16 mouse cellular contexts compared by ENCODE assay signal in the genomic region with DNA sequence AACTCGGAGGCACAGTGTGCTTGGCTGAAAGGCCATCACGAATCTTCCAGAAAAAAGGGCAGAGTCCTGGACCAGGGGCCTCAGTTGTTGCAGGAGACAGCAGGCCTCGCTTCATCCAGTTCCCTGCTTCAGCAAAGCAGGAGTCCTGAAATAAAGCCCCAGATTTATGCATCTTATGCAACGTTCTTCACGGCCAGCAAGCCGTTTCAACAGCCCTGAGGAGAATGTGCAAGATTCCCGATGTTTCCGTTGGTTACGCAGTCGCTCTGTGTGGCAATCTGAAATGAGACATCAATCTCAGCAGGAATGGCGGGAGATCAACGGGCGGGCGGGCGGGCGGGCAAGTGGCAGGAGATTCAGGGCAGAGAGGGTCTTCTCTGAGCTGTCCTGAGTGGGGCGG. TPM values are rescaled to one million over a fixed set of nuclear protein-coding genes. Genes with fewer than 3 reads are reported as not detected.
DNase-seq lines count a peak whose midpoint lies in the region; ATAC-seq and TF ChIP-seq lines count a peak whose summit lies in the region.
"Had no signal": no experiment of that assay in that cellular context is flagged by ENCODE, and none has a peak within 500 bp of the region (broad histone marks: within the 10 kb centered on the region; RNA-seq: fewer than 3 reads in every experiment).

No protein-coding gene starts in this region.

- peak overlapping the region; percentile 4; the same call in 1 of the 2 replicates for H3K27ac ChIP-seq in bone marrow macrophage, adult 2 months (ENCODE audit: insufficient read depth, low read depth, low read length)
- peak overlapping the region; percentile 92 for H3K27ac ChIP-seq in macrophage
- H3K27ac ChIP-seq: forebrain, embryonic 12.5 days; hindbrain, embryonic 10.5 days; kidney, postnatal 0 days; liver, embryonic 14.5 days had no signal

- peaks cover 88% of the 10 kb centered on the region for H3K79me2 ChIP-seq in macrophage (ENCODE audit: inconsistent target)

- WGBS in macrophage (ENCODE audit: missing documents) = 21% methylated on average over 16 of the region's 17 CpGs

- TF ChIP-seq CTCF in bone marrow macrophage, adult 2 months (IDR thresholded peaks at IDR 0.05; ENCODE audit: low read depth, low read length) = no peak

- H3K4me3 ChIP-seq in bone marrow macrophage, adult 2 months (ENCODE audit: insufficient read depth, low read length) = no peak overlapping the region
- no peak overlapping the region for H3K4me3 ChIP-seq in macrophage (ENCODE audit: inconsistent target)
- H3K4me3 ChIP-seq: forebrain, embryonic 12.5 days; hindbrain, embryonic 10.5 days had no signal

- ATAC-seq in granulocyte monocyte progenitor cell, adult 5-6 weeks (replicated peaks; ENCODE audit: poor library complexity, severe bottlenecking) = peak; percentile 52
- ATAC-seq: inflammation-experienced regulatory T-cells, adult 6 months had no signal

- intact Hi-C loops in left cerebral cortex, postnatal 14 days (cut with DNase I) = no loop called here

- H3K36me3 ChIP-seq in macrophage (ENCODE audit: inconsistent target) = peaks cover 33% of the 10 kb centered on the region
- H3K36me3 ChIP-seq: forebrain, embryonic 12.5 days had no signal

- H3K4me1 ChIP-seq in bone marrow macrophage, adult 2 months (ENCODE audit: control insufficient read depth, insufficient read depth, low read length) = peaks cover 61% of the 10 kb centered on the region

- peak; percentile 23 to 47 for DNase-seq in left cerebral cortex, postnatal 14 days (ENCODE audit: low spot score in 2 of 2)
- no peak for DNase-seq in left cerebral cortex, adult 9 months (ENCODE audit: low spot score in 2 of 2)
- DNase-seq in cerebellum, adult 9-10 months = no peak
- no peak for DNase-seq in gastrocnemius, postnatal 10 days
- DNase-seq: cerebellum, postnatal 25 days; heart, adult 18-20 months; thymus, postnatal 25 days had no signal

- TF ChIP-seq POLR2A in bone marrow macrophage, adult 2 months (IDR thresholded peaks at IDR 0.05; ENCODE audit: borderline replicate concordance, low read depth, low read length) = no peak

RNA-seq across cellular contexts. Expression of a gene that starts 4.8 kb away (rescaled TPM):
- 1 to 10 TPM; 3.9 to 5.2 TPM for total RNA-seq in left cerebral cortex, postnatal 14 days (2021)
- 157 and 163 TPM in 2 replicates for polyA plus RNA-seq in bone marrow macrophage, adult 2 months (2012; ENCODE audit: insufficient read depth, insufficient read length, missing spikeins)
- 213 and 215 TPM in 2 replicates for total RNA-seq in granulocyte monocyte progenitor cell, adult 5-6 weeks (2014; fragmentation: Nextera tagmentation)
- total RNA-seq in granulocyte monocyte progenitor cell, adult 5-6 weeks (2017) = 171 and 196 TPM in 2 replicates
- total RNA-seq in macrophage (2018; cell fraction: chromatin; rRNA removed) = 1,000 to 10,000 TPM in 1 of 26 experiments, 100 to 1,000 TPM in 20, 10 to 100 TPM in 5; 46.2 to 1,418 (median 239) TPM
- total RNA-seq in macrophage (2018; cell fraction: cytosol; rRNA removed) = 100 to 1,000 TPM in 24 of 26 experiments, 10 to 100 TPM in 2; 97.5 to 257 (median 185) TPM
- 1,000 to 10,000 TPM in 1 of 26 experiments, 100 to 1,000 TPM in 19, 10 to 100 TPM in 6; 76.1 to 1,152 (median 159) TPM for total RNA-seq in macrophage (2018; cell fraction: nucleus; rRNA removed)
- 116 to 212 TPM (median 193 TPM) in 3 replicates for polyA plus RNA-seq in macrophage (2018)
- total RNA-seq in gastrocnemius, postnatal 10 days (2021) = 1 to 10 TPM; 2.0 to 2.6 TPM
- total RNA-seq: MEL had no signal

Comparison
In these comparisons a context has a peak if more than half of its experiments do, and no peak if none do; other contexts are left out.
1. DNase-seq: peak in left cerebral cortex, postnatal 14 days (2 of 2); none in left cerebral cortex, adult 9 months (0 of 2), cerebellum, adult 9-10 months (single experiment) and gastrocnemius, postnatal 10 days (single experiment).
2. RNA of a gene that starts 4.8 kb away (total RNA-seq): 171 to 215 TPM in granulocyte monocyte progenitor cell, adult 5-6 weeks; 3.9 to 5.2 TPM in left cerebral cortex, postnatal 14 days and 2.0 to 2.6 TPM in gastrocnemius, postnatal 10 days; every median in the first group is over 10 times any median in the second.